Mouse (Mus musculus): Measurements from ENCODE around the gene Rnls. TPM values are rescaled to one million over a fixed set of nuclear protein-coding genes. Genes with fewer than 3 reads are reported as not detected.

Rnls gene
- total and polyA plus RNA-seq, 3 experiments: 1.7 to 3.7 (median 2.8) TPM

GRCm38 (mm10) chr19:33169881-33170280, 222.2 kb downstream of the Rnls start:
- in situ Hi-C loops (cut with MboI; ENCODE audit: low pct_ligation_motif_present, low pct_unique_long_range_greater_than_20kb, low sequenced_read_pairs) (no loop called here), dilution Hi-C loops (cut with MboI; ENCODE audit: extremely low pct_ligation_motif_present, extremely low pct_unique_long_range_greater_than_20kb, low sequenced_read_pairs) (no loop called here)
- Histone ChIP-seq H3K36me3 (replicated peaks in 1 of 2; ENCODE audit: control insufficient read depth in 1 of 2, insufficient read depth in 1 of 2, low read length in 1 of 2) (no peaks in the 10 kb centered on the region), H3K4me1 (ENCODE audit: control insufficient read depth in 1 of 2, insufficient read depth in 2 of 2) (peaks cover 0 to 1% of the 10 kb centered on the region in 2 experiments; a peak in 3 of 4 replicates), H3K9ac (ENCODE audit: insufficient read depth, low read depth) (no peak overlapping the region), H3K27ac (ENCODE audit: insufficient read depth, low read depth) (no peak overlapping the region), H3K27me3 (replicated peaks) (no peaks in the 10 kb centered on the region), H3K4me3 (replicated peaks in 1 of 3; ENCODE audit: low read depth in 2 of 3, low read length in 2 of 3, poor library complexity in 1 of 3) (no peak overlapping the region), H3K4me2 (ENCODE audit: insufficient read depth, low read depth, poor library complexity, severe bottlenecking) (no peak overlapping the region), H3K9me3 (replicated peaks; ENCODE audit: low read length) (no peaks in the 10 kb centered on the region), H3K79me2 (replicated peaks; ENCODE audit: control insufficient read depth, extremely low read depth, insufficient read depth, poor library complexity, severe bottlenecking) (no peaks in the 10 kb centered on the region)
- TF ChIP-seq TBP (conservative IDR thresholded peaks at IDR 0.05; ENCODE audit: low read depth, low read length): no peak
- TF ChIP-seq MAFK (IDR thresholded peaks at IDR 0.05; ENCODE audit: insufficient replicate concordance, low read length): no peak
- no peak for TF ChIP-seq ZNF384 (IDR thresholded peaks at IDR 0.05; ENCODE audit: low read depth, low read length)
- no peak for TF ChIP-seq NELFE (IDR thresholded peaks at IDR 0.05; ENCODE audit: low read depth, low read length)
- TF ChIP-seq MAX (IDR thresholded peaks at IDR 0.05; ENCODE audit: low read length): no peak
- TF ChIP-seq RCOR1 (conservative IDR thresholded peaks at IDR 0.05; ENCODE audit: low read depth, low read length): no peak
- no peak for TF ChIP-seq UBTF (IDR thresholded peaks at IDR 0.05; ENCODE audit: low read depth, low read length)
- TF ChIP-seq ETS1 (conservative IDR thresholded peaks at IDR 0.05; ENCODE audit: low read depth, low read length): no peak
- no peak for TF ChIP-seq POLR2AphosphoS2 (IDR thresholded peaks at IDR 0.05; ENCODE audit: low read depth, low read length)
- no peak for TF ChIP-seq JUND (conservative IDR thresholded peaks at IDR 0.05; ENCODE audit: low read depth, low read length)
- TF ChIP-seq PAX5 (IDR thresholded peaks at IDR 0.05; ENCODE audit: low read length): no peak
- TF ChIP-seq USF1 (IDR thresholded peaks at IDR 0.05; ENCODE audit: low read depth, low read length): no peak
- TF ChIP-seq JUN (IDR thresholded peaks at IDR 0.05; ENCODE audit: insufficient read depth, low read depth, low read length): no peak
- no peak for TF ChIP-seq IRF4 (IDR thresholded peaks at IDR 0.05; ENCODE audit: low read depth, low read length)
- no peak for TF ChIP-seq ZC3H11A (IDR thresholded peaks at IDR 0.05; ENCODE audit: low read depth, low read length)
- DNase-seq (ENCODE audit: extremely low read depth): no peak

- dilution Hi-C loops (cut with MboI; ENCODE audit: extremely low pct_ligation_motif_present, extremely low pct_unique_long_range_greater_than_20kb, low sequenced_read_pairs) (no loop called here), in situ Hi-C loops (cut with MboI; ENCODE audit: low pct_ligation_motif_present, low pct_unique_long_range_greater_than_20kb, low sequenced_read_pairs) (no loop called here)
- no peak overlapping the region for H3K4me3 ChIP-seq (replicated peaks in 1 of 3; ENCODE audit: low read depth in 2 of 3, low read length in 2 of 3, poor library complexity in 1 of 3)
- peaks cover 2 to 7% of the 10 kb centered on the region in 2 experiments for H3K4me1 ChIP-seq (ENCODE audit: control insufficient read depth in 1 of 2, insufficient read depth in 2 of 2)
- TF ChIP-seq KAT2A (IDR thresholded peaks at IDR 0.05; ENCODE audit: insufficient replicate concordance, low read length): no peak
- TF ChIP-seq MYC (IDR thresholded peaks at IDR 0.05; ENCODE audit: low read depth, low read length): no peak
- TF ChIP-seq MAFK (IDR thresholded peaks at IDR 0.05; ENCODE audit: insufficient replicate concordance, low read length): no peak
- TF ChIP-seq TCF12 (IDR thresholded peaks at IDR 0.05; ENCODE audit: low read depth, low read length): no peak
- TF ChIP-seq HCFC1 (IDR thresholded peaks at IDR 0.05; ENCODE audit: low read depth, low read length): no peak
- TF ChIP-seq E2F4 (IDR thresholded peaks at IDR 0.05; ENCODE audit: insufficient replicate concordance, low read depth, low read length): no peak
- TF ChIP-seq USF1 (IDR thresholded peaks at IDR 0.05; ENCODE audit: low read depth, low read length): no peak
- TF ChIP-seq ZNF384 (IDR thresholded peaks at IDR 0.05; ENCODE audit: low read depth, low read length): no peak
- no peak for TF ChIP-seq CHD1 (IDR thresholded peaks at IDR 0.05; ENCODE audit: low read depth, low read length)
- no peak for TF ChIP-seq BHLHE40 (IDR thresholded peaks at IDR 0.05; ENCODE audit: low read depth, low read length)
- TF ChIP-seq GABPA (IDR thresholded peaks at IDR 0.05; ENCODE audit: insufficient replicate concordance, low read depth, low read length): no peak
- H3K9me3 ChIP-seq (replicated peaks; ENCODE audit: low read length): no peaks in the 10 kb centered on the region
- H3K36me3 ChIP-seq (replicated peaks in 1 of 2; ENCODE audit: control insufficient read depth in 1 of 2, insufficient read depth in 1 of 2, low read length in 1 of 2): no peaks in the 10 kb centered on the region
- no peak overlapping the region for H3K9ac ChIP-seq (ENCODE audit: insufficient read depth, low read depth)
- no peak overlapping the region for H3K27ac ChIP-seq (ENCODE audit: insufficient read depth, low read depth)
- no peaks in the 10 kb centered on the region for H3K27me3 ChIP-seq (replicated peaks)
- DNase-seq (ENCODE audit: extremely low read depth): no peak
- no peaks in the 10 kb centered on the region for H3K79me2 ChIP-seq (replicated peaks; ENCODE audit: control insufficient read depth, extremely low read depth, insufficient read depth, poor library complexity, severe bottlenecking)
- no peak overlapping the region for H3K4me2 ChIP-seq (ENCODE audit: insufficient read depth, low read depth, poor library complexity, severe bottlenecking)
Observed at GRCm38 (mm10) chr19:33167528-33168264, 224.4 kb downstream of the Rnls start.

All from CH12.LX (cell line).